Mouse (Mus musculus) cerebellum, adult 2 months (tissue): ENCODE measurements around the gene Pfn1.

ENCODE experiments used
- CTCF ChIP-seq: fragments of 200-500 bp; IDR thresholded peaks from 2 replicates; pipeline ENCODE4 v1.5.1; 2011; ENCODE audit warnings: low read depth, mild to moderate bottlenecking, control low read depth, low read length, moderate library complexity, borderline replicate concordance; ENCODE audit not compliant: insufficient read depth
- POLR2A ChIP-seq: fragments of 200-500 bp; IDR thresholded peaks from 2 replicates; pipeline ENCODE4 v1.6.1; 2011; ENCODE audit warnings: low read length, control low read depth, borderline replicate concordance; ENCODE audit not compliant: insufficient read depth

DNA sequence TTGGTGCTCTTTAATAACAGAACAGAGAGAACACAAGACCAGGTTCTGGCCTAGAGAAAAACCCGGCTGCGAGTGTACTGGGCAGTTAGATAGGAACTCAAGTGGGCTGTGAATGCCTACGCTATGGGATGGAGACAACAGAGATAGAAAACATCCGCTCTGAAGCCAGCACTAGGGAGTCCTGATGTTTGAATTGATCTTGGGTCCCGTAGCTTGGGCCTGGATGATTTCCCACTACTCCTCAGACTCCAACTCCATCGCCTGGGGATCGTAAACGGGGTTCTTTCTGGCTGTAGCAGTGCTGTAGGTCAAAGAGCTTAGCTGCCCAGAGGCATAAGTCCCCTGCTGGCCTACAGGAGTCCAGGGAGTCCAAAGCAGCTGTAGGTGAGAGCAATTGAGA is 33.9 kb upstream of the Pfn1 start:
- TF ChIP-seq POLR2A (no peak), CTCF (no peak)
